Comparison of ENCODE assay signal across 8 mouse cellular contexts in genomic region chr19:3946715-3947114, GRCm38 (mm10). TPM values are rescaled to one million over a fixed set of nuclear protein-coding genes. Genes with fewer than 3 reads are reported as not detected.
DNase-seq lines count a peak whose midpoint lies in the region; ATAC-seq lines count a peak whose summit lies in the region.

No protein-coding gene starts in this region.

- peak; percentile 81 for ATAC-seq in erythroblast, adult 5-6 weeks (replicated peaks; ENCODE audit: low FRiP score, poor library complexity, severe bottlenecking)

- DNase-seq in heart, adult 11 months: peak; percentile 94
- no peak for DNase-seq in heart, postnatal 25 days (ENCODE audit: low spot score)
- DNase-seq in adrenal gland, postnatal 14 days: peak; percentile 82
- DNase-seq in heart, postnatal 4 days: peak; percentile 84
- peak; percentile 59 to 85 for DNase-seq in layer of hippocampus, postnatal 25 days (ENCODE audit: extremely low spot score in 1 of 2, low spot score in 1 of 2)
- DNase-seq in mesoderm, embryonic 11.5 days (ENCODE audit: low read depth, low spot score): peak; percentile 70
- DNase-seq in right cerebral cortex, postnatal 25 days: peak; percentile 53

- intact Hi-C loops in heart, postnatal 25 days (cut with DNase I): loop anchor here (1.0 to 2.0 kb wide), 2 partner anchors 34 to 66 kb away; partner anchors contain the start of gene Ndufv1

RNA-seq across cellular contexts. Expression of gene Unc93b1, which starts 11.7 kb away (rescaled TPM):
- total RNA-seq in heart, postnatal 25 days (2021): 10 to 100 TPM; 19.0 to 20.3 TPM
- total RNA-seq in adrenal gland, postnatal 14 days (2021): 35.4 and 48.9 TPM in 2 replicates
- total RNA-seq in erythroblast, adult 5-6 weeks (2015; ENCODE audit: low replicate concordance): 25.1 and 47.1 TPM in 2 replicates
- total RNA-seq in erythroblast, adult 5-6 weeks (2017; ENCODE audit: low replicate concordance): 34.2 and 50.3 TPM in 2 replicates
- 10 to 100 TPM; 15.1 to 15.4 TPM for total RNA-seq in heart, postnatal 4 days (2021)
- total RNA-seq in layer of hippocampus, postnatal 25 days (2021): 10 to 100 TPM; 16.7 to 20.6 TPM

RNA-seq across cellular contexts. Expression of gene Aldh3b3, which starts 11.7 kb away (rescaled TPM):
- 1 to 10 TPM in 1 of 2 experiments, under 1 TPM in 1; 0.60 to 1.1 TPM for total RNA-seq in heart, postnatal 25 days (2021)
- total RNA-seq in adrenal gland, postnatal 14 days (2021): 0.41 and 0.44 TPM in 2 replicates
- 1.7 TPM in 1 of 2 replicates, not detected in the other for total RNA-seq in erythroblast, adult 5-6 weeks (2015; ENCODE audit: low replicate concordance)
- total RNA-seq in erythroblast, adult 5-6 weeks (2017; ENCODE audit: low replicate concordance): 4.9 TPM in 1 of 2 replicates, not detected in the other
- total RNA-seq in heart, postnatal 4 days (2021): under 1 TPM; 0.17 to 0.18 TPM
- not detected for total RNA-seq in layer of hippocampus, postnatal 25 days (2021)

RNA-seq across cellular contexts. Expression of gene Aldh3b1, which starts 17.1 kb away (rescaled TPM):
- 1 to 10 TPM; 1.8 TPM for total RNA-seq in heart, postnatal 25 days (2021)
- 57.8 and 73.4 TPM in 2 replicates for total RNA-seq in adrenal gland, postnatal 14 days (2021)
- 4.4 and 10.6 TPM in 2 replicates for total RNA-seq in erythroblast, adult 5-6 weeks (2015; ENCODE audit: low replicate concordance)
- 10.9 and 18.4 TPM in 2 replicates for total RNA-seq in erythroblast, adult 5-6 weeks (2017; ENCODE audit: low replicate concordance)
- total RNA-seq in heart, postnatal 4 days (2021): 1 to 10 TPM; 1.6 to 1.9 TPM
- 1 to 10 TPM; 3.5 to 4.4 TPM for total RNA-seq in layer of hippocampus, postnatal 25 days (2021)

RNA-seq across cellular contexts. Expression of gene Aldh3b2, which starts 25.4 kb away (rescaled TPM):
- total RNA-seq in heart, postnatal 25 days (2021): under 1 TPM; 0.14 to 0.23 TPM
- total RNA-seq in adrenal gland, postnatal 14 days (2021): 7.6 and 11.6 TPM in 2 replicates
- 0.63 TPM in 1 of 2 replicates, not detected in the other for total RNA-seq in erythroblast, adult 5-6 weeks (2015; ENCODE audit: low replicate concordance)
- 1.8 and 1.9 TPM in 2 replicates for total RNA-seq in erythroblast, adult 5-6 weeks (2017; ENCODE audit: low replicate concordance)
- total RNA-seq in heart, postnatal 4 days (2021): under 1 TPM; 0.12 to 0.32 TPM
- total RNA-seq in layer of hippocampus, postnatal 25 days (2021): 1 to 10 TPM in 1 of 2 experiments, under 1 TPM in 1; 0.81 to 1.2 TPM

RNA-seq across cellular contexts. Expression of gene Ndufs8, which starts 34.1 kb away (rescaled TPM):
- 100 to 1,000 TPM; 538 TPM for total RNA-seq in heart, postnatal 25 days (2021)
- 440 and 447 TPM in 2 replicates for total RNA-seq in adrenal gland, postnatal 14 days (2021)
- 55.8 and 64.4 TPM in 2 replicates for total RNA-seq in erythroblast, adult 5-6 weeks (2015; ENCODE audit: low replicate concordance)
- 11.0 and 14.0 TPM in 2 replicates for total RNA-seq in erythroblast, adult 5-6 weeks (2017; ENCODE audit: low replicate concordance)
- 100 to 1,000 TPM; 290 to 307 TPM for total RNA-seq in heart, postnatal 4 days (2021)
- 100 to 1,000 TPM; 134 to 151 TPM for total RNA-seq in layer of hippocampus, postnatal 25 days (2021)
